Comparison of ENCODE assay signal across 11 mouse cellular contexts in genomic region chr8:120462611-120463010, GRCm38 (mm10).
A peak's percentile ranks its signal among the peaks of the same experiment; 100 is the strongest.
DNase-seq lines count a peak whose midpoint lies in the region; ATAC-seq lines count a peak whose summit lies in the region.
"Had no signal": no experiment of that assay in that cellular context is flagged by ENCODE, and none has a peak within 500 bp of the region (broad histone marks: within the 10 kb centered on the region; RNA-seq: fewer than 3 reads in every experiment).

No protein-coding gene starts in this region.

- H3K9me3 ChIP-seq in heart, embryonic 15.5 days (replicated peaks) = no peaks in the 10 kb centered on the region
- no peaks in the 10 kb centered on the region for H3K9me3 ChIP-seq in lung, embryonic 16.5 days (ENCODE audit: control insufficient read depth, low read length)
- H3K9me3 ChIP-seq in intestine, embryonic 15.5 days = no peaks in the 10 kb centered on the region
- H3K9me3 ChIP-seq in neural tube, embryonic 15.5 days (replicated peaks) = no peaks in the 10 kb centered on the region
- H3K9me3 ChIP-seq: stomach, embryonic 15.5 days had no signal

- no peak overlapping the region for H3K4me3 ChIP-seq in heart, embryonic 15.5 days
- no peak overlapping the region for H3K4me3 ChIP-seq in lung, embryonic 16.5 days (ENCODE audit: low read length)
- no peak overlapping the region for H3K4me3 ChIP-seq in intestine, embryonic 15.5 days (replicated peaks)
- no peak overlapping the region for H3K4me3 ChIP-seq in neural tube, embryonic 15.5 days (replicated peaks)
- H3K4me3 ChIP-seq: stomach, embryonic 15.5 days had no signal

- H3K36me3 ChIP-seq in heart, embryonic 15.5 days = no peaks in the 10 kb centered on the region
- H3K36me3 ChIP-seq in lung, embryonic 16.5 days (ENCODE audit: control insufficient read depth, insufficient read depth, low read length) = no peaks in the 10 kb centered on the region
- no peaks in the 10 kb centered on the region for H3K36me3 ChIP-seq in intestine, embryonic 15.5 days
- no peaks in the 10 kb centered on the region for H3K36me3 ChIP-seq in neural tube, embryonic 15.5 days
- H3K36me3 ChIP-seq: stomach, embryonic 15.5 days had no signal

- 65% methylated on average over 6 of the region's 6 CpGs for WGBS in heart, embryonic 15.5 days
- WGBS in lung, embryonic 16.5 days = 53% methylated on average over 6 of the region's 6 CpGs
- WGBS in intestine, embryonic 15.5 days = 70% methylated on average over 6 of the region's 6 CpGs
- WGBS in neural tube, embryonic 15.5 days = 43% methylated on average over 6 of the region's 6 CpGs

- no peaks in the 10 kb centered on the region for H3K27me3 ChIP-seq in heart, embryonic 15.5 days
- no peaks in the 10 kb centered on the region for H3K27me3 ChIP-seq in lung, embryonic 16.5 days (ENCODE audit: control insufficient read depth, insufficient read depth, low read depth, low read length)
- no peaks in the 10 kb centered on the region for H3K27me3 ChIP-seq in intestine, embryonic 15.5 days (replicated peaks)
- H3K27me3 ChIP-seq in neural tube, embryonic 15.5 days (replicated peaks) = no peaks in the 10 kb centered on the region
- H3K27me3 ChIP-seq: stomach, embryonic 15.5 days had no signal

- no peak for ATAC-seq in heart, embryonic 15.5 days (replicated peaks; ENCODE audit: insufficient number of reproducible peaks, insufficient read depth, low FRiP score, low read depth)
- no peak for ATAC-seq in lung, embryonic 16.5 days (ENCODE audit: low read depth)
- ATAC-seq in intestine, embryonic 15.5 days = no peak; the same call in 1 of the 2 replicates
- ATAC-seq in neural tube, embryonic 15.5 days (ENCODE audit: low FRiP score) = no peak

- H3K4me1 ChIP-seq in heart, embryonic 15.5 days (replicated peaks) = peaks cover 73% of the 10 kb centered on the region
- H3K4me1 ChIP-seq in lung, embryonic 16.5 days (replicated peaks; ENCODE audit: control insufficient read depth, insufficient read depth, low read length) = peaks cover 77% of the 10 kb centered on the region
- H3K4me1 ChIP-seq in intestine, embryonic 15.5 days (replicated peaks) = peaks cover 51% of the 10 kb centered on the region
- peaks cover 74% of the 10 kb centered on the region for H3K4me1 ChIP-seq in neural tube, embryonic 15.5 days

- no peak for DNase-seq in heart, adult 8-10 months (ENCODE audit: low spot score)
- no peak for DNase-seq in lung, postnatal 4 days
- no peak for DNase-seq in cerebellum, postnatal 10 days
- DNase-seq in gastrocnemius, postnatal 25 days = no peak
- DNase-seq: adrenal gland, postnatal 14 days; right cerebral cortex, postnatal 25 days had no signal

- no peak overlapping the region for H3K9ac ChIP-seq in heart, embryonic 15.5 days
- no peak overlapping the region for H3K9ac ChIP-seq in lung, embryonic 16.5 days (ENCODE audit: low read length)
- H3K9ac ChIP-seq in intestine, embryonic 15.5 days = no peak overlapping the region
- no peak overlapping the region for H3K9ac ChIP-seq in neural tube, embryonic 15.5 days (replicated peaks)
- H3K9ac ChIP-seq: stomach, embryonic 15.5 days had no signal

- H3K4me2 ChIP-seq in heart, embryonic 15.5 days = no peak overlapping the region
- H3K4me2 ChIP-seq in lung, embryonic 16.5 days (ENCODE audit: low read depth, low read length) = no peak overlapping the region
- H3K4me2 ChIP-seq in intestine, embryonic 15.5 days (replicated peaks) = no peak overlapping the region
- H3K4me2 ChIP-seq in neural tube, embryonic 15.5 days = no peak overlapping the region
- H3K4me2 ChIP-seq: stomach, embryonic 15.5 days had no signal

- H3K27ac ChIP-seq in heart, embryonic 15.5 days = peak overlapping the region; percentile 77
- H3K27ac ChIP-seq in lung, embryonic 16.5 days (ENCODE audit: low read length) = peak overlapping the region; percentile 51
- H3K27ac ChIP-seq in intestine, embryonic 15.5 days = peak overlapping the region; percentile 64
- H3K27ac ChIP-seq in neural tube, embryonic 15.5 days (replicated peaks) = peak overlapping the region; percentile 19; the same call in 1 of the 2 replicates

Comparison
In these comparisons a context has a peak if more than half of its experiments do, and no peak if none do; other contexts are left out.
1. H3K27ac ChIP-seq: peak in every context shown above with its lines; median percentile 77 in heart, embryonic 15.5 days; 64 in intestine, embryonic 15.5 days; 51 in lung, embryonic 16.5 days; 19 in neural tube, embryonic 15.5 days.